In the genomic region with DNA sequence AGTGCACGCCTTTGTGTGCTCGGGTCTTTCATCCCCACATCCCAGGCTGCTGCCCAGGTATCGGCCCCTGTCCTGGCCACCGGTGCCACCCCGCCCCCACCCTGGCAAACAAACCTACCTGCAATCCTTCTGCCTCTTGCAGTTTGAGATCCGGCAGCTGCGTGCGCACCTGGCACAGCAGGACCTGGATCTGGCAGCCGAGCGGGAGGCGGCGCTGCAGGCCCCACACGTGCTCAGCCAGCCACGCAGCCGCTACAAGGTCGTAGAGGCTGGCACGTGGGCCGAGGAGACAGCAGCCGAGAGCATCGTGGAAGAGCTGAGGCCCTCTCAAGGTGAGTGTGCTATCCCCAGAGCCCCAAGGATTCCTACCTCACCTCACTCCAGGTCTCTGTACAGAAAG, we compare ENCODE assay signal across 8 mouse cellular contexts.
DNase-seq lines count a peak whose midpoint lies in the region; ATAC-seq and TF ChIP-seq lines count a peak whose summit lies in the region.

No protein-coding gene starts in this region.

- H3K4me3 ChIP-seq in ES-Bruce4 (ENCODE audit: low read depth, low read length) = peak overlapping the region; percentile 43
- no peak overlapping the region for H3K4me3 ChIP-seq in hindbrain, postnatal 0 days (ENCODE audit: low read length)
- peak overlapping the region; percentile 21; the same call in 1 of the 2 replicates for H3K4me3 ChIP-seq in liver, adult 2 months (ENCODE audit: insufficient read depth, low read depth, low read length)
- H3K4me3 ChIP-seq in cerebellum, adult 2 months (replicated peaks; ENCODE audit: insufficient read depth, low read depth, low read length) = no peak overlapping the region

- TF ChIP-seq CTCF in ES-Bruce4 (IDR thresholded peaks at IDR 0.05; ENCODE audit: low read depth, low read length) = peak; percentile 27
- TF ChIP-seq CTCF in hindbrain, postnatal 0 days (IDR thresholded peaks at IDR 0.05; ENCODE audit: low read depth) = peak; percentile 49
- TF ChIP-seq CTCF in liver, adult 2 months (IDR thresholded peaks at IDR 0.05; ENCODE audit: low read depth, low read length) = 0 out of 2 replicates have a peak, but pooled peaks have one; percentile 7
- TF ChIP-seq CTCF in cerebellum, adult 2 months (IDR thresholded peaks at IDR 0.05; ENCODE audit: borderline replicate concordance, insufficient read depth, low read depth, low read length) = no peak

- no peaks in the 10 kb centered on the region for H3K36me3 ChIP-seq in ES-Bruce4 (ENCODE audit: control insufficient read depth, insufficient read depth, low read length, poor library complexity, severe bottlenecking)
- no peaks in the 10 kb centered on the region for H3K36me3 ChIP-seq in hindbrain, postnatal 0 days (ENCODE audit: insufficient read depth, low read length)
- no peaks in the 10 kb centered on the region for H3K36me3 ChIP-seq in liver, adult 2 months (ENCODE audit: control insufficient read depth, insufficient read depth, low read length)

- no peaks in the 10 kb centered on the region for H3K9me3 ChIP-seq in ES-Bruce4 (replicated peaks; ENCODE audit: control insufficient read depth, insufficient read depth, low read length, poor library complexity, severe bottlenecking)
- H3K9me3 ChIP-seq in hindbrain, postnatal 0 days (ENCODE audit: low read length) = no peaks in the 10 kb centered on the region

- 24% methylated on average over 20 of the region's 20 CpGs for WGBS in hindbrain, postnatal 0 days
- WGBS in liver, adult 2 months = 19% methylated on average over 20 of the region's 20 CpGs
- WGBS in cerebellum, adult 2 months = 31% methylated on average over 20 of the region's 20 CpGs

- H3K4me1 ChIP-seq in ES-Bruce4 (ENCODE audit: control insufficient read depth, insufficient read depth, low read length) = no peaks in the 10 kb centered on the region
- no peaks in the 10 kb centered on the region for H3K4me1 ChIP-seq in hindbrain, postnatal 0 days (ENCODE audit: insufficient read depth, low read length)
- H3K4me1 ChIP-seq in liver, adult 2 months (ENCODE audit: control insufficient read depth, insufficient read depth, low read length) = peaks cover 3% of the 10 kb centered on the region; the same call in 1 of the 2 replicates
- peaks cover 38% of the 10 kb centered on the region for H3K4me1 ChIP-seq in cerebellum, adult 2 months (ENCODE audit: control insufficient read depth, insufficient read depth, low read length)

- H3K9ac ChIP-seq in ES-Bruce4 (ENCODE audit: low read depth, poor library complexity, severe bottlenecking) = peak overlapping the region; percentile 7
- no peak overlapping the region for H3K9ac ChIP-seq in hindbrain, postnatal 0 days (replicated peaks; ENCODE audit: low read length)
- H3K9ac ChIP-seq in liver, adult 2 months (ENCODE audit: low read depth, low read length) = no peak overlapping the region

- 0 out of 2 replicates have a peak, but pooled peaks have one; percentile 22 for TF ChIP-seq EP300 in ES-Bruce4 (IDR thresholded peaks at IDR 0.05; ENCODE audit: insufficient read depth, low read depth, low read length)

- no peak overlapping the region for H3K27ac ChIP-seq in ES-Bruce4 (ENCODE audit: insufficient read depth, low read length)
- H3K27ac ChIP-seq in hindbrain, postnatal 0 days = no peak overlapping the region
- H3K27ac ChIP-seq in liver, adult 2 months (replicated peaks; ENCODE audit: insufficient read depth, low read depth, low read length) = no peak overlapping the region
- H3K27ac ChIP-seq in cerebellum, adult 2 months (ENCODE audit: insufficient read depth, low read length) = no peak overlapping the region

- no peak for TF ChIP-seq POLR2A in ES-Bruce4 (IDR thresholded peaks at IDR 0.05; ENCODE audit: insufficient read depth, low read length)
- TF ChIP-seq POLR2A in liver, adult 2 months (IDR thresholded peaks at IDR 0.05; ENCODE audit: extremely low read depth, insufficient read depth, low read length) = no peak
- no peak for TF ChIP-seq POLR2A in cerebellum, adult 2 months (IDR thresholded peaks at IDR 0.05; ENCODE audit: borderline replicate concordance, insufficient read depth, low read length)

- H3K4me2 ChIP-seq in hindbrain, postnatal 0 days (ENCODE audit: low read depth, low read length) = no peak overlapping the region

- no peaks in the 10 kb centered on the region for H3K27me3 ChIP-seq in ES-Bruce4 (ENCODE audit: control insufficient read depth, insufficient read depth, low read length, poor library complexity, severe bottlenecking)
- no peaks in the 10 kb centered on the region for H3K27me3 ChIP-seq in hindbrain, postnatal 0 days (ENCODE audit: insufficient read depth, low read length)
- H3K27me3 ChIP-seq in liver, adult 2 months (ENCODE audit: control insufficient read depth, insufficient read depth, low read length) = no peaks in the 10 kb centered on the region
- no peaks in the 10 kb centered on the region for H3K27me3 ChIP-seq in cerebellum, adult 2 months (ENCODE audit: control insufficient read depth, insufficient read depth, low read length)

- DNase-seq in adrenal gland, postnatal 25 days = peak; percentile 30
- peak; percentile 57 for DNase-seq in hindbrain, postnatal 0 days (ENCODE audit: low spot score)
- peak; percentile 73 for DNase-seq in liver, adult 2 months (ENCODE audit: extremely low read depth, low read depth, low spot score)
- peak; percentile 35 for DNase-seq in retina, postnatal 1 day
- no peak for DNase-seq in cerebellum, adult 2 months
- DNase-seq in right cerebral cortex, adult 18-20 months = no peak
- DNase-seq in layer of hippocampus, adult 9-11 months = no peak

- peak; percentile 45; the same call in 1 of the 2 replicates for ATAC-seq in hindbrain, postnatal 0 days

- H3K79me2 ChIP-seq in liver, adult 2 months (ENCODE audit: control insufficient read depth, insufficient read depth, low read length) = no peaks in the 10 kb centered on the region

Comparison
In these comparisons a context has a peak if more than half of its experiments do, and no peak if none do; other contexts are left out.
1. H3K4me3 ChIP-seq: peak in ES-Bruce4 (single experiment) and liver, adult 2 months (single experiment); none in hindbrain, postnatal 0 days (single experiment) and cerebellum, adult 2 months (single experiment).
2. DNase-seq: peak in adrenal gland, postnatal 25 days (single experiment), hindbrain, postnatal 0 days (single experiment), liver, adult 2 months (single experiment) and retina, postnatal 1 day (single experiment); none in cerebellum, adult 2 months (0 of 2), right cerebral cortex, adult 18-20 months (single experiment) and layer of hippocampus, adult 9-11 months (single experiment).